Mouse (Mus musculus) ES-Bruce4 (cell line): ENCODE measurements around the gene Filip1l. TPM values are rescaled to one million over a fixed set of nuclear protein-coding genes. Genes with fewer than 3 reads are reported as not detected.

Experiments used
- H3K27ac ChIP-seq: 2 replicates; pipeline ENCODE4 v1.5.1; 2012; ENCODE audit warnings: low read length, inconsistent platforms; ENCODE audit not compliant: insufficient read depth
- H3K27me3 ChIP-seq: 2 replicates; pipeline ENCODE4 v1.6.1; 2012; ENCODE audit warnings: mild to moderate bottlenecking, low read length, inconsistent platforms; ENCODE audit not compliant: control insufficient read depth, poor library complexity, insufficient read depth, severe bottlenecking
- H3K36me3 ChIP-seq: 2 replicates; pipeline ENCODE4 v1.6.1; 2012; ENCODE audit warnings: inconsistent platforms, mild to moderate bottlenecking, low read length, moderate library complexity; ENCODE audit not compliant: control insufficient read depth, poor library complexity, insufficient read depth, severe bottlenecking
- H3K4me1 ChIP-seq: one replicate; pipeline ENCODE4 v1.8.1; 2011; ENCODE audit warnings: low read length; ENCODE audit not compliant: control insufficient read depth, insufficient read depth
- H3K4me3 ChIP-seq: 2 replicates; pipeline ENCODE4 v1.5.1; 2011; ENCODE audit warnings: low read depth, mild to moderate bottlenecking, low read length
- H3K9ac ChIP-seq: 2 replicates; pipeline ENCODE4 v1.6.1; 2012; ENCODE audit warnings: low read depth, mild to moderate bottlenecking, inconsistent platforms; ENCODE audit not compliant: poor library complexity, severe bottlenecking
- H3K9me3 ChIP-seq: replicated peaks from 2 replicates; pipeline ENCODE4 v1.6.1; 2012; ENCODE audit warnings: mild to moderate bottlenecking, low read length, inconsistent platforms; ENCODE audit not compliant: control insufficient read depth, poor library complexity, insufficient read depth, severe bottlenecking
- CTCF ChIP-seq: IDR thresholded peaks from one replicate; pipeline ENCODE4 v1.8.1; 2011; ENCODE audit warnings: low read depth, low read length
- EP300 ChIP-seq: IDR thresholded peaks from 2 replicates; pipeline ENCODE4 v1.6.1; 2011; ENCODE audit warnings: low read depth, low read length; ENCODE audit not compliant: insufficient read depth
- POLR2A ChIP-seq: IDR thresholded peaks from one replicate; pipeline ENCODE4 v1.8.1; 2011; ENCODE audit warnings: low read length; ENCODE audit not compliant: insufficient read depth
- polyA plus RNA-seq: library from polyadenylated mRNA; stranded (reverse); fragments of >200 nt; gene quantifications from 2 replicates; pipeline ENCODE4 v1.2.4, GENCODE M21; 2011; ENCODE audit warnings: low read depth; ENCODE audit not compliant: missing spikeins, insufficient read depth, insufficient read length

Filip1l gene
- polyA plus RNA-seq, 1 experiment: 2.0 TPM

DNA sequence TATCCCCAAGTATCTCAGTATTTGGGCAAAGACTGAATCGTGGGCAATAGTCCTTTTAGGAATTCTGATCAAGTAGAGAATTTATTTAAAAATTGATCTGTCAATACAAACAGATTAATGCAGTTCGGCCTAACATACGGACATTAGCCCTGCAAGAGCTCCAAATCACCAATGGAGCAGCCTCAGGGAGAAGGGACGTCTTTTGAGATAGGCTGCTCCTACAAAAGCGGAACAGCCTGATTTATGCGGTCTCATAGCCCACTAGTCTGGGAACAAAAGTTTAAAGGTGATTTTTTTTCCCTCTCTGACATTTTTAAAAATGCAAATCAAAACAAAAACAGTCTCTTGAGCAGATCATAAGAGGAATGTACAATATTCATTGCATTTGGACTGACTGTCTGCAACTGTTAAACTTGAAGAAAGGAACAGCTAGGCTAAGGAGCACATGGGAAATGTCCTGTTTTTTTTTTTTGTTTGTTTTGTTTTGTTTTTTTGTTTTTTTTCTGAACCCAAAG, 202.1 kb downstream of the Filip1l start:
- Histone ChIP-seq H3K36me3 (no peaks in the 10 kb centered on the region), H3K9ac (no peak overlapping the region), H3K27me3 (no peaks in the 10 kb centered on the region), H3K4me3 (no peak overlapping the region), H3K9me3 (no peaks in the 10 kb centered on the region), H3K4me1 (no peaks in the 10 kb centered on the region), H3K27ac (no peak overlapping the region)
- TF ChIP-seq POLR2A (no peak), EP300 (no peak), CTCF (no peak)

DNA sequence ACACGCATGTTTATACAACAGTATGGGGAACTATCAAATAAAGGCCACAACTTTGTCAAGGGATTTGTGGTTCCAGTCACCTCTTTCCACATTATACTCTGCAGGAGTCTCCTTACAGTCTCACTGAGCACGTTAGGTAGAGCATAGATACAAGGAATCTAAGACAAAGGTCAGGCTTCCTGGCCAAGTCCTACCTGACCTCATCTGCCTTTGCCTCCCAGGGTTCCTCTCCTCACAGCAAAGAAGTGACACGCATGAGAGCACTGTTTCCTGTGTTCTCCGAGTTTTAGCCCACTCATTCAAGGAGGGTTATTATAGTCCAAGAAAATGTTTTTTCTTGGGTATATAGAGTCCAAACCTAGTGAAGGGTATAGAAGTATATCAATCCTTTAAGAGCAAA, 202.8 kb downstream of the Filip1l start:
- H3K9ac ChIP-seq: no peak overlapping the region

DNA sequence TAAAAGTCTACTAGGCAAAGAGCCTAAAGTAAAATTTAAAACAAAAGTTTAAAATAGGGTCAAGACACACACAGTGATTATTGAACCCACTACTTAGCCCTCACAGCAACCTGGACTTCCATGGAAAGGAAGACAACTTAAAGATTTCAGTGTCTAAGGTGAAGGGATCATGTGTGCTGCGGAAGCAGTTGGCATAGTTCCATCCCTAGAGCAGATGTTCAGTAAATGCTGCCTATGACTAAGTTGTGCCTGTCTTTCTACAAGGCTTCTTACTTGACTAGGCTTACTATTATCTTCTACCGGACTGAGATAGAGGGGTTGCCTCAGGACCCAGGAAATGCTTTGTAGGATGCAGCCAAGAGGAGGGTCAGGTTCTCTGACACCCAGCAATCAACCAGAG, 203.4 kb downstream of the Filip1l start:
- H3K27ac ChIP-seq: no peak overlapping the region

More for the DNA sequence above, 202.8 kb downstream of the Filip1l start:
- Histone ChIP-seq H3K36me3 (no peaks in the 10 kb centered on the region), H3K9me3 (no peaks in the 10 kb centered on the region), H3K27ac (no peak overlapping the region), H3K4me3 (no peak overlapping the region), H3K4me1 (no peaks in the 10 kb centered on the region), H3K27me3 (no peaks in the 10 kb centered on the region)
- TF ChIP-seq CTCF (no peak), EP300 (no peak), POLR2A (no peak)

DNA sequence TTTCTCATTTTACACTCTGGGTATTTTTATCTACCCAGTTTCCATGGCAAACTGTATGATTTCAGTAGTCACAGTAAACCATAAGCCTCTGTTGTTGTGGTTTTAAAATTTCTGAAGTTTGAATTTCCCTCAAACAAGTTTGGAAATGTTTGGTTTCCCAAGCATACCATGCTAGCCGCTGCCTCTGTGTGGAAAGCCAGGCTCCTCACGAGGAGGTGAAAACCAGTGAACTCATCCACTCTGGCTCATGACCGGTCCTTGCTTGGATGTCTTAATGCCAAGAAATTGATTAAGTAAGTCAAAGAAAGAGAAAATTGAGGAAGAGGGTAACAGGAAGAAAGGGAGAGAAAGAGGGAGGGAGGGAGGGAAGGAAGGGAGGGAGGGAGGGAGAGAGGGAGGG, 205.4 kb downstream of the Filip1l start:
- H3K36me3 ChIP-seq: no peaks in the 10 kb centered on the region
- TF ChIP-seq POLR2A (no peak), CTCF (no peak), EP300 (no peak)
- no peak overlapping the region for H3K4me3 ChIP-seq
- no peak overlapping the region for H3K27ac ChIP-seq
- H3K9me3 ChIP-seq: no peaks in the 10 kb centered on the region
- H3K4me1 ChIP-seq: peaks cover 3% of the 10 kb centered on the region
- H3K27me3 ChIP-seq: no peaks in the 10 kb centered on the region
- no peak overlapping the region for H3K9ac ChIP-seq

More for the DNA sequence above, 203.4 kb downstream of the Filip1l start:
- TF ChIP-seq POLR2A (no peak), CTCF (no peak), EP300 (no peak)
- no peaks in the 10 kb centered on the region for H3K27me3 ChIP-seq
- no peaks in the 10 kb centered on the region for H3K36me3 ChIP-seq
- no peaks in the 10 kb centered on the region for H3K4me1 ChIP-seq
- no peak overlapping the region for H3K9ac ChIP-seq
- H3K9me3 ChIP-seq: no peaks in the 10 kb centered on the region
- no peak overlapping the region for H3K4me3 ChIP-seq

DNA sequence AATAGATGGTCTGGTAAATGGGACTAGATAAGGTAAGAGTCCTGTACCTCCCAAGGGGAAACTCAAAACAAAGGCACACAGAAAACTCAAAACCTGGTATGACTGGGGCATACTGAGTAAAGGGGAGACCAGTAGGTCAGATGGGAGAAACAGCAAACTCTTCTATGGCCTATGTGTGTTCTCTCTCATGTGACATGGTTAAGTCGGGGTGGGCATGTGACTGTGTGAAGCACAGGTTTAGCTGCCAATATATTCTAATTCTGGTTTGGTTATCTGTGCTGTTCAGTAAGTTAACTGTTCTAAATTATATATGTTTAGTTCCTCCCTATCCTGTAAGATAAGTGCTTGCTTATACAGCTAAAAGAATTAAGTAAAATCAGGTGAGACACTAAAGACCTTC, 207.3 kb downstream of the Filip1l start:
- H3K9ac ChIP-seq: no peak overlapping the region

DNA sequence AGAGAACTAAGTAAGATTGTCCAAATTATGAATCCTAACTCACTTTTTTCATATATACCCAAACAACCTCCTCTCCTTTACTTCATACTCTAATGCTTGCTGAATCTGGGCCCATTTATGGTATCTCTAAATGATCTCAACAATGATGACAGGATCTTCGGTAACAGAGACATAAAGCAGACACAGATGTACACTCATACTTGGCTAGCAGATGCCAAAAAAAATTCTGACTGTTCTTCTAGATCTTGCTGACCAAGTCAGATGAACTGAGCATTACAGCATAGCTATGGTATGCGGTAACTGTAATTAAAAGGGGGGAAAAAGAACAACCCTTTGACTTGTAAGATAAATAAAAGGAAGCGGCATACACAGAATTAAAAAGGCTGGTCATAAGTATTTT, 210.6 kb downstream of the Filip1l start:
- Histone ChIP-seq H3K4me3 (no peak overlapping the region), H3K36me3 (no peaks in the 10 kb centered on the region), H3K27ac (no peak overlapping the region), H3K9ac (no peak overlapping the region), H3K4me1 (peaks cover 3% of the 10 kb centered on the region), H3K9me3 (no peaks in the 10 kb centered on the region), H3K27me3 (no peaks in the 10 kb centered on the region)
- TF ChIP-seq POLR2A (no peak), EP300 (no peak), CTCF (no peak)

More for the DNA sequence above, 207.3 kb downstream of the Filip1l start:
- Histone ChIP-seq H3K4me3 (no peak overlapping the region), H3K36me3 (no peaks in the 10 kb centered on the region), H3K9me3 (no peaks in the 10 kb centered on the region), H3K27me3 (no peaks in the 10 kb centered on the region), H3K27ac (no peak overlapping the region), H3K4me1 (peaks cover 3% of the 10 kb centered on the region)
- no peak for TF ChIP-seq CTCF
- TF ChIP-seq POLR2A: no peak
- no peak for TF ChIP-seq EP300
